Mouse (Mus musculus) myocyte (in vitro differentiated cells): ENCODE measurements around the gene Bcl9l.

ENCODE experiments used
- MYOD1 ChIP-seq, 3 experiments: IDR thresholded peaks; one replicate each; pipeline ENCODE4 v1.6.1; 2011; ENCODE audit warnings: control low read depth in 2 of 3, low read depth in 2 of 3, mild to moderate bottlenecking in 2 of 3, moderate library complexity in 1 of 3; ENCODE audit not compliant: insufficient read length in 2 of 3, control insufficient read depth in 1 of 3
- MYOG ChIP-seq, 3 experiments: IDR thresholded peaks; one replicate each; pipeline ENCODE4 v1.6.1; 2011; ENCODE audit warnings: control low read depth in 2 of 3, low read depth in 2 of 3, mild to moderate bottlenecking in 2 of 3; ENCODE audit not compliant: insufficient read length in 2 of 3, control insufficient read depth in 1 of 3, insufficient read depth in 1 of 3
- POLR2A ChIP-seq: IDR thresholded peaks from one replicate; pipeline ENCODE4 v1.6.1; 2011; ENCODE audit warnings: low read depth, mild to moderate bottlenecking, control low read depth, moderate library complexity; ENCODE audit not compliant: insufficient read length
- POLR2AphosphoS2 ChIP-seq: IDR thresholded peaks from one replicate; pipeline ENCODE4 v1.6.1; 2011; ENCODE audit warnings: low read depth, control low read depth; ENCODE audit not compliant: insufficient read length
- REST ChIP-seq: IDR thresholded peaks from one replicate; pipeline ENCODE4 v1.6.1; 2011; ENCODE audit warnings: mild to moderate bottlenecking, control low read depth, moderate library complexity; ENCODE audit not compliant: insufficient read depth, insufficient read length
- SRF ChIP-seq: IDR thresholded peaks from one replicate; pipeline ENCODE4 v1.6.1; 2011; ENCODE audit warnings: low read depth; ENCODE audit not compliant: control insufficient read depth, insufficient read length
- USF1 ChIP-seq: IDR thresholded peaks from one replicate; pipeline ENCODE4 v1.6.1; 2011; ENCODE audit warnings: low read depth, mild to moderate bottlenecking, control low read depth, moderate library complexity

GRCm38 (mm10) chr9:44514147-44514546, 31.5 kb downstream of the Bcl9l start:
- no peak for TF ChIP-seq MYOG (IDR thresholded peaks at IDR 0.05; ENCODE audit: control insufficient read depth in 1 of 3, insufficient read depth in 1 of 3, insufficient read length in 2 of 3, low read depth in 2 of 3)
- no peak for TF ChIP-seq POLR2A
- no peak for TF ChIP-seq POLR2AphosphoS2
- no peak for TF ChIP-seq REST
- no peak for TF ChIP-seq SRF
- TF ChIP-seq USF1, result no peak
- TF ChIP-seq MYOD1 (IDR thresholded peaks at IDR 0.05; ENCODE audit: control insufficient read depth in 1 of 3, insufficient read length in 2 of 3, low read depth in 2 of 3), result no peak
